Mouse (Mus musculus) myocyte (in vitro differentiated cells): ENCODE data around the gene Pom121l2. TPM values are rescaled to one million over a fixed set of nuclear protein-coding genes. Genes with fewer than 3 reads are reported as not detected.

Experiments
- H3K27me3 ChIP-seq: one replicate; pipeline ENCODE4 v1.6.1; 2011; ENCODE audit not compliant: control insufficient read depth, insufficient read depth, insufficient read length
- H3K36me3 ChIP-seq: one replicate; pipeline ENCODE4 v1.6.1; 2011; ENCODE audit not compliant: control insufficient read depth, insufficient read depth
- H3K4me2 ChIP-seq: one replicate; pipeline ENCODE4 v1.6.1; 2011; ENCODE audit warnings: low read depth, control low read depth
- H3K4me3 ChIP-seq: one replicate; pipeline ENCODE4 v1.5.1; 2011; ENCODE audit warnings: mild to moderate bottlenecking, control low read depth, moderate library complexity
- H3K79me2 ChIP-seq: one replicate; pipeline ENCODE4 v1.6.1; 2011; ENCODE audit not compliant: control insufficient read depth, insufficient read depth
- H3ac ChIP-seq: one replicate; pipeline ENCODE4 v1.6.1; 2011; ENCODE audit not compliant: control insufficient read depth, insufficient read length
- CEBPB ChIP-seq: IDR thresholded peaks from 2 replicates; pipeline ENCODE4 v1.6.1; 2011; ENCODE audit warnings: mild to moderate bottlenecking, moderate library complexity; ENCODE audit not compliant: poor library complexity, insufficient read depth, severe bottlenecking
- E2F4 ChIP-seq: IDR thresholded peaks from one replicate; pipeline ENCODE4 v1.6.1; 2011; ENCODE audit warnings: mild to moderate bottlenecking, control low read depth, moderate library complexity; ENCODE audit not compliant: insufficient read depth
- MAX ChIP-seq: IDR thresholded peaks from one replicate; pipeline ENCODE4 v1.6.1; 2011; ENCODE audit warnings: low read depth, mild to moderate bottlenecking, control low read depth
- MYOD1 ChIP-seq, 3 experiments: IDR thresholded peaks; one replicate each; pipeline ENCODE4 v1.6.1; 2011; ENCODE audit warnings: control low read depth in 2 of 3, low read depth in 2 of 3, mild to moderate bottlenecking in 2 of 3, moderate library complexity in 1 of 3; ENCODE audit not compliant: insufficient read length in 2 of 3, control insufficient read depth in 1 of 3
- MYOG ChIP-seq, 3 experiments: IDR thresholded peaks; one replicate each; pipeline ENCODE4 v1.6.1; 2011; ENCODE audit warnings: control low read depth in 2 of 3, low read depth in 2 of 3, mild to moderate bottlenecking in 2 of 3; ENCODE audit not compliant: insufficient read length in 2 of 3, control insufficient read depth in 1 of 3, insufficient read depth in 1 of 3
- POLR2A ChIP-seq: IDR thresholded peaks from one replicate; pipeline ENCODE4 v1.6.1; 2011; ENCODE audit warnings: low read depth, mild to moderate bottlenecking, control low read depth, moderate library complexity; ENCODE audit not compliant: insufficient read length
- POLR2AphosphoS2 ChIP-seq: IDR thresholded peaks from one replicate; pipeline ENCODE4 v1.6.1; 2011; ENCODE audit warnings: low read depth, control low read depth; ENCODE audit not compliant: insufficient read length
- REST ChIP-seq: IDR thresholded peaks from one replicate; pipeline ENCODE4 v1.6.1; 2011; ENCODE audit warnings: mild to moderate bottlenecking, control low read depth, moderate library complexity; ENCODE audit not compliant: insufficient read depth, insufficient read length
- SRF ChIP-seq: IDR thresholded peaks from one replicate; pipeline ENCODE4 v1.6.1; 2011; ENCODE audit warnings: low read depth; ENCODE audit not compliant: control insufficient read depth, insufficient read length
- TCF12 ChIP-seq: IDR thresholded peaks from one replicate; pipeline ENCODE4 v1.6.1; 2011; ENCODE audit warnings: mild to moderate bottlenecking, control low read depth; ENCODE audit not compliant: poor library complexity, insufficient read depth, severe bottlenecking
- TCF3 ChIP-seq: IDR thresholded peaks from one replicate; pipeline ENCODE4 v1.6.1; 2011; ENCODE audit warnings: low read depth, control low read depth; ENCODE audit not compliant: insufficient read length
- USF1 ChIP-seq: IDR thresholded peaks from one replicate; pipeline ENCODE4 v1.6.1; 2011; ENCODE audit warnings: low read depth, mild to moderate bottlenecking, control low read depth, moderate library complexity
- polyA plus RNA-seq: library from polyadenylated mRNA; unstranded; fragments of >200 nt; fragmentation: generic; extraction: Trizol; gene quantifications from one replicate; pipeline ENCODE4 v1.2.1, GENCODE M21; 2012; ENCODE audit warnings: missing spikeins

Gene Pom121l2
- polyA plus RNA-seq, 1 experiment, result not detected

- Histone ChIP-seq H3K79me2 (no peaks in the 10 kb centered on the region), H3K4me3 (no peak overlapping the region), H3K36me3 (no peaks in the 10 kb centered on the region), H3ac (no peak overlapping the region), H3K27me3 (no peaks in the 10 kb centered on the region), H3K4me2 (peak overlapping the region; percentile 50)
- no peak for TF ChIP-seq CEBPB
- TF ChIP-seq TCF12, result no peak
- no peak for TF ChIP-seq POLR2A
- no peak for TF ChIP-seq MYOG (IDR thresholded peaks at IDR 0.05; ENCODE audit: control insufficient read depth in 1 of 3, insufficient read depth in 1 of 3, insufficient read length in 2 of 3, low read depth in 2 of 3)
- TF ChIP-seq REST, result no peak
- no peak for TF ChIP-seq MAX
- TF ChIP-seq E2F4, result no peak
- no peak for TF ChIP-seq MYOD1 (IDR thresholded peaks at IDR 0.05; ENCODE audit: control insufficient read depth in 1 of 3, insufficient read length in 2 of 3, low read depth in 2 of 3)
- no peak for TF ChIP-seq USF1
- no peak for TF ChIP-seq TCF3
- no peak for TF ChIP-seq POLR2AphosphoS2
Observed at GRCm38 (mm10) chr13:21936968-21937367, 44.0 kb upstream of the Pom121l2 start.

- Histone ChIP-seq H3K4me2 (peak overlapping the region; percentile 72), H3K27me3 (no peaks in the 10 kb centered on the region), H3K4me3 (peak overlapping the region; percentile 40), H3K36me3 (no peaks in the 10 kb centered on the region), H3ac (no peak overlapping the region), H3K79me2 (no peaks in the 10 kb centered on the region)
- TF ChIP-seq POLR2A (no peak), USF1 (peak; percentile 92), E2F4 (no peak)
Observed at GRCm38 (mm10) chr13:21940213-21940612, 40.8 kb upstream of the Pom121l2 start.

GRCm38 (mm10) chr13:21940811-21941321 lies 40.1 kb upstream of the Pom121l2 start:
- peak overlapping the region; percentile 75 for H3K4me2 ChIP-seq
- no peaks in the 10 kb centered on the region for H3K36me3 ChIP-seq
- H3K27me3 ChIP-seq, result no peaks in the 10 kb centered on the region
- H3ac ChIP-seq, result peak overlapping the region; percentile 22
- peak overlapping the region; percentile 40 for H3K4me3 ChIP-seq
- TF ChIP-seq MYOD1 (IDR thresholded peaks at IDR 0.05; ENCODE audit: control insufficient read depth in 1 of 3, insufficient read length in 2 of 3, low read depth in 2 of 3) (no peak), POLR2AphosphoS2 (no peak), SRF (no peak), POLR2A (no peak), REST (no peak), E2F4 (no peak), CEBPB (no peak), USF1 (no peak), TCF12 (no peak), TCF3 (no peak), MAX (no peak), MYOG (IDR thresholded peaks at IDR 0.05; ENCODE audit: control insufficient read depth in 1 of 3, insufficient read depth in 1 of 3, insufficient read length in 2 of 3, low read depth in 2 of 3) (no peak)
- no peaks in the 10 kb centered on the region for H3K79me2 ChIP-seq

GRCm38 (mm10) chr13:21943644-21944043 lies 37.4 kb upstream of the Pom121l2 start:
- no peak for TF ChIP-seq USF1
- TF ChIP-seq TCF12, result no peak
- no peak for TF ChIP-seq MAX
- no peak for TF ChIP-seq E2F4
- TF ChIP-seq POLR2AphosphoS2, result no peak
- TF ChIP-seq MYOD1 (IDR thresholded peaks at IDR 0.05; ENCODE audit: control insufficient read depth in 1 of 3, insufficient read length in 2 of 3, low read depth in 2 of 3), result no peak
- no peak for TF ChIP-seq SRF
- no peak for TF ChIP-seq POLR2A
- no peak for TF ChIP-seq MYOG (IDR thresholded peaks at IDR 0.05; ENCODE audit: control insufficient read depth in 1 of 3, insufficient read depth in 1 of 3, insufficient read length in 2 of 3, low read depth in 2 of 3)
- no peak for TF ChIP-seq REST
- no peak for TF ChIP-seq CEBPB
- no peak for TF ChIP-seq TCF3
- no peak overlapping the region for H3ac ChIP-seq
- no peak overlapping the region for H3K4me3 ChIP-seq
- no peaks in the 10 kb centered on the region for H3K27me3 ChIP-seq
- no peaks in the 10 kb centered on the region for H3K36me3 ChIP-seq
- H3K79me2 ChIP-seq, result no peaks in the 10 kb centered on the region
- no peak overlapping the region for H3K4me2 ChIP-seq

GRCm38 (mm10) chr13:21944592-21944925 lies 36.4 kb upstream of the Pom121l2 start:
- no peaks in the 10 kb centered on the region for H3K36me3 ChIP-seq
- peak overlapping the region; percentile 72 for H3K4me3 ChIP-seq
- peak overlapping the region; percentile 91 for H3K4me2 ChIP-seq
- H3ac ChIP-seq, result peak overlapping the region; percentile 48
- no peaks in the 10 kb centered on the region for H3K27me3 ChIP-seq
- no peak for TF ChIP-seq MYOG (IDR thresholded peaks at IDR 0.05; ENCODE audit: control insufficient read depth in 1 of 3, insufficient read depth in 1 of 3, insufficient read length in 2 of 3, low read depth in 2 of 3)
- no peak for TF ChIP-seq POLR2A
- TF ChIP-seq TCF3, result no peak
- TF ChIP-seq POLR2AphosphoS2, result no peak
- no peak for TF ChIP-seq TCF12
- TF ChIP-seq MYOD1 (IDR thresholded peaks at IDR 0.05; ENCODE audit: control insufficient read depth in 1 of 3, insufficient read length in 2 of 3, low read depth in 2 of 3), result no peak
- TF ChIP-seq REST, result no peak
- no peak for TF ChIP-seq USF1
- TF ChIP-seq MAX, result no peak
- no peak for TF ChIP-seq E2F4
- TF ChIP-seq CEBPB, result no peak
- no peak for TF ChIP-seq SRF
- H3K79me2 ChIP-seq, result no peaks in the 10 kb centered on the region
